27 mouse cellular contexts compared by ENCODE assay signal in genomic region chr19:42293216-42293615, GRCm38 (mm10). TPM values are rescaled to one million over a fixed set of nuclear protein-coding genes. Genes with fewer than 3 reads are reported as not detected.
DNase-seq lines count a peak whose midpoint lies in the region; ATAC-seq and TF ChIP-seq lines count a peak whose summit lies in the region.
"Had no signal": no experiment of that assay in that cellular context is flagged by ENCODE, and none has a peak within 500 bp of the region (broad histone marks: within the 10 kb centered on the region; RNA-seq: fewer than 3 reads in every experiment).

No protein-coding gene starts in this region.

- WGBS in forebrain, embryonic 10.5 days = 77% methylated on average over 6 of the region's 6 CpGs
- 84% methylated on average over 6 of the region's 6 CpGs for WGBS in forebrain, embryonic 11.5 days
- WGBS in hindbrain, embryonic 14.5 days = 64% methylated on average over 6 of the region's 6 CpGs
- WGBS in hindbrain, postnatal 0 days = 45% methylated on average over 6 of the region's 6 CpGs
- WGBS in midbrain, embryonic 12.5 days = 71% methylated on average over 6 of the region's 6 CpGs
- 66% methylated on average over 6 of the region's 6 CpGs for WGBS in midbrain, embryonic 13.5 days

- H3K4me3 ChIP-seq in forebrain, embryonic 10.5 days = no peak overlapping the region
- no peak overlapping the region for H3K4me3 ChIP-seq in forebrain, embryonic 11.5 days (ENCODE audit: low read depth, low read length)
- no peak overlapping the region for H3K4me3 ChIP-seq in hindbrain, embryonic 14.5 days (replicated peaks; ENCODE audit: low read length)
- no peak overlapping the region for H3K4me3 ChIP-seq in hindbrain, postnatal 0 days (ENCODE audit: low read length)
- no peak overlapping the region for H3K4me3 ChIP-seq in midbrain, embryonic 12.5 days
- no peak overlapping the region for H3K4me3 ChIP-seq in midbrain, embryonic 13.5 days (replicated peaks)
- H3K4me3 ChIP-seq: heart, adult 2 months; hindbrain, embryonic 13.5 days; kidney, embryonic 15.5 days; limb, embryonic 10.5 days; limb, embryonic 15.5 days; liver, embryonic 13.5 days; megakaryocyte, embryonic 14.5 days had no signal

- ATAC-seq in forebrain, embryonic 11.5 days (replicated peaks; ENCODE audit: low FRiP score) = no peak
- ATAC-seq in hindbrain, embryonic 14.5 days (ENCODE audit: low FRiP score) = no peak
- no peak for ATAC-seq in hindbrain, postnatal 0 days
- ATAC-seq in midbrain, embryonic 12.5 days (ENCODE audit: low FRiP score, low read depth) = no peak
- ATAC-seq in midbrain, embryonic 13.5 days = no peak
- ATAC-seq: activated CD4-positive, CD25-positive, alpha-beta regulatory T cell, adult 4 months; lung, postnatal 0 days had no signal

- peaks cover 22% of the 10 kb centered on the region for H3K27me3 ChIP-seq in forebrain, embryonic 10.5 days (ENCODE audit: poor library complexity, severe bottlenecking)
- no peaks in the 10 kb centered on the region for H3K27me3 ChIP-seq in forebrain, embryonic 11.5 days (ENCODE audit: control insufficient read depth, insufficient read depth, low read length)
- H3K27me3 ChIP-seq in hindbrain, embryonic 14.5 days (ENCODE audit: control insufficient read depth, insufficient read depth, low read length) = no peaks in the 10 kb centered on the region
- no peaks in the 10 kb centered on the region for H3K27me3 ChIP-seq in hindbrain, postnatal 0 days (ENCODE audit: insufficient read depth, low read length)
- no peaks in the 10 kb centered on the region; the same call in none of the 2 replicates for H3K27me3 ChIP-seq in midbrain, embryonic 12.5 days
- no peaks in the 10 kb centered on the region for H3K27me3 ChIP-seq in midbrain, embryonic 13.5 days
- H3K27me3 ChIP-seq: kidney, embryonic 15.5 days; limb, embryonic 15.5 days; liver, embryonic 13.5 days had no signal

- no peaks in the 10 kb centered on the region for H3K9me3 ChIP-seq in forebrain, embryonic 10.5 days
- H3K9me3 ChIP-seq in forebrain, embryonic 11.5 days (ENCODE audit: control insufficient read depth, low read length) = no peaks in the 10 kb centered on the region
- no peaks in the 10 kb centered on the region for H3K9me3 ChIP-seq in hindbrain, embryonic 14.5 days (ENCODE audit: control insufficient read depth, low read length)
- no peaks in the 10 kb centered on the region for H3K9me3 ChIP-seq in hindbrain, postnatal 0 days (ENCODE audit: low read length)
- no peaks in the 10 kb centered on the region for H3K9me3 ChIP-seq in midbrain, embryonic 12.5 days
- no peaks in the 10 kb centered on the region for H3K9me3 ChIP-seq in midbrain, embryonic 13.5 days
- H3K9me3 ChIP-seq: hindbrain, embryonic 13.5 days; kidney, embryonic 15.5 days; limb, embryonic 10.5 days; limb, embryonic 15.5 days; liver, embryonic 13.5 days; megakaryocyte, embryonic 14.5 days had no signal

- H3K27ac ChIP-seq in forebrain, embryonic 10.5 days = peak overlapping the region; percentile 56
- H3K27ac ChIP-seq in forebrain, embryonic 11.5 days (ENCODE audit: low read depth, low read length) = no peak overlapping the region
- peak overlapping the region; percentile 49; the same call in 1 of the 2 replicates for H3K27ac ChIP-seq in hindbrain, embryonic 14.5 days
- H3K27ac ChIP-seq in hindbrain, postnatal 0 days = no peak overlapping the region
- H3K27ac ChIP-seq in midbrain, embryonic 12.5 days (replicated peaks) = 0 out of 2 replicates have a peak overlapping the region, but pooled peaks have one; percentile 2
- no peak overlapping the region for H3K27ac ChIP-seq in midbrain, embryonic 13.5 days
- H3K27ac ChIP-seq: heart, adult 2 months; hindbrain, embryonic 13.5 days; kidney, embryonic 15.5 days; limb, embryonic 10.5 days; limb, embryonic 15.5 days; liver, embryonic 13.5 days had no signal

- no peak for DNase-seq in forebrain, embryonic 10.5 days (ENCODE audit: extremely low spot score, low spot score)
- DNase-seq in forebrain, embryonic 11.5 days (ENCODE audit: low spot score) = no peak
- no peak for DNase-seq in hindbrain, embryonic 14.5 days (ENCODE audit: low spot score)
- no peak for DNase-seq in hindbrain, postnatal 0 days (ENCODE audit: low spot score)
- DNase-seq in brain, adult 2 months (ENCODE audit: low read depth, low spot score) = peak; percentile 76
- no peak for DNase-seq in urinary bladder, postnatal 4 days (ENCODE audit: low spot score in 2 of 2)
- DNase-seq: adrenal gland, adult 2 months; adrenal gland, postnatal 36 days; cerebellum, adult 8-10 months; cerebellum, postnatal 25 days; heart, adult 2 months; heart, postnatal 14 days; kidney, adult 18-20 months; kidney, postnatal 25 days; liver, embryonic 13.5 days; lung, adult 18-20 months; lung, postnatal 4 days; thymus, postnatal 4 days had no signal

- H3K4me1 ChIP-seq in forebrain, embryonic 10.5 days = peaks cover 34% of the 10 kb centered on the region
- H3K4me1 ChIP-seq in forebrain, embryonic 11.5 days (replicated peaks; ENCODE audit: control insufficient read depth, insufficient read depth, low read length) = peaks cover 8% of the 10 kb centered on the region; the same call in 1 of the 2 replicates
- H3K4me1 ChIP-seq in hindbrain, embryonic 14.5 days (replicated peaks; ENCODE audit: control insufficient read depth, insufficient read depth, low read length) = 0 out of 2 replicates have a peak, but pooled peaks cover 3% of the 10 kb centered on the region
- no peaks in the 10 kb centered on the region for H3K4me1 ChIP-seq in hindbrain, postnatal 0 days (ENCODE audit: insufficient read depth, low read length)
- H3K4me1 ChIP-seq in midbrain, embryonic 12.5 days = peaks cover 31% of the 10 kb centered on the region
- peaks cover 37% of the 10 kb centered on the region for H3K4me1 ChIP-seq in midbrain, embryonic 13.5 days (replicated peaks)
- H3K4me1 ChIP-seq: liver, embryonic 13.5 days; megakaryocyte, embryonic 14.5 days had no signal

- no peak overlapping the region for H3K9ac ChIP-seq in forebrain, embryonic 11.5 days (ENCODE audit: low read length)
- H3K9ac ChIP-seq in hindbrain, embryonic 14.5 days = no peak overlapping the region
- H3K9ac ChIP-seq in hindbrain, postnatal 0 days (replicated peaks; ENCODE audit: low read length) = no peak overlapping the region
- no peak overlapping the region for H3K9ac ChIP-seq in midbrain, embryonic 12.5 days (replicated peaks)
- H3K9ac ChIP-seq in midbrain, embryonic 13.5 days (replicated peaks) = no peak overlapping the region
- H3K9ac ChIP-seq: hindbrain, embryonic 13.5 days; kidney, embryonic 15.5 days; limb, embryonic 15.5 days; liver, embryonic 13.5 days had no signal

- no peaks in the 10 kb centered on the region for H3K36me3 ChIP-seq in forebrain, embryonic 10.5 days (replicated peaks)
- H3K36me3 ChIP-seq in forebrain, embryonic 11.5 days (ENCODE audit: control insufficient read depth, insufficient read depth, low read length) = no peaks in the 10 kb centered on the region
- no peaks in the 10 kb centered on the region for H3K36me3 ChIP-seq in hindbrain, embryonic 14.5 days (replicated peaks; ENCODE audit: control insufficient read depth, insufficient read depth)
- H3K36me3 ChIP-seq in hindbrain, postnatal 0 days (ENCODE audit: insufficient read depth, low read length) = no peaks in the 10 kb centered on the region
- H3K36me3 ChIP-seq in midbrain, embryonic 12.5 days = no peaks in the 10 kb centered on the region
- no peaks in the 10 kb centered on the region for H3K36me3 ChIP-seq in midbrain, embryonic 13.5 days
- H3K36me3 ChIP-seq: hindbrain, embryonic 13.5 days; kidney, embryonic 15.5 days; limb, embryonic 10.5 days; limb, embryonic 15.5 days; liver, embryonic 13.5 days had no signal

- no peak overlapping the region for H3K4me2 ChIP-seq in forebrain, embryonic 11.5 days (ENCODE audit: low read depth, low read length, severe bottlenecking)
- no peak overlapping the region for H3K4me2 ChIP-seq in hindbrain, embryonic 14.5 days (replicated peaks)
- no peak overlapping the region for H3K4me2 ChIP-seq in hindbrain, postnatal 0 days (ENCODE audit: low read depth, low read length)
- H3K4me2 ChIP-seq in midbrain, embryonic 12.5 days (replicated peaks) = no peak overlapping the region
- H3K4me2 ChIP-seq in midbrain, embryonic 13.5 days (replicated peaks) = no peak overlapping the region
- H3K4me2 ChIP-seq: hindbrain, embryonic 13.5 days; kidney, embryonic 15.5 days; limb, embryonic 15.5 days; liver, embryonic 13.5 days had no signal

- no peak for TF ChIP-seq CTCF in hindbrain, postnatal 0 days (IDR thresholded peaks at IDR 0.05; ENCODE audit: low read depth)

RNA-seq across cellular contexts. Expression of gene Golga7b, which starts 45.8 kb away (rescaled TPM):
- 0.59 and 1.0 TPM in 2 replicates for polyA plus RNA-seq in forebrain, embryonic 10.5 days (2016; fragmentation: Nextera tagmentation; extraction: Ambion mirVana)
- polyA plus RNA-seq in forebrain, embryonic 11.5 days (2014; fragmentation: Nextera tagmentation; extraction: Ambion mirVana) = 2.4 and 3.7 TPM in 2 replicates
- 44.1 and 46.8 TPM in 2 replicates for polyA plus RNA-seq in hindbrain, embryonic 14.5 days (2014; fragmentation: Nextera tagmentation; extraction: Ambion mirVana)
- total RNA-seq in hindbrain, postnatal 0 days (2014; rRNA removed) = 80.0 and 84.8 TPM in 2 replicates
- 58.7 and 62.4 TPM in 2 replicates for polyA plus RNA-seq in hindbrain, postnatal 0 days (2015; fragmentation: Nextera tagmentation; extraction: Ambion mirVana)
- polyA plus RNA-seq in midbrain, embryonic 12.5 days (2016; fragmentation: Nextera tagmentation; extraction: Ambion mirVana) = 7.7 and 8.8 TPM in 2 replicates
- 26.3 and 27.5 TPM in 2 replicates for polyA plus RNA-seq in midbrain, embryonic 13.5 days (2015; fragmentation: Nextera tagmentation; extraction: Ambion mirVana)
- polyA plus RNA-seq: activated CD4-positive, CD25-positive, alpha-beta regulatory T cell, adult 4 months; limb, embryonic 10.5 days; lung, postnatal 0 days had no signal

Comparison
In these comparisons a context has a peak if more than half of its experiments do, and no peak if none do; other contexts are left out.
1. H3K27ac ChIP-seq: peak in forebrain, embryonic 10.5 days (single experiment), hindbrain, embryonic 14.5 days (single experiment) and midbrain, embryonic 12.5 days (single experiment); none in forebrain, embryonic 11.5 days (single experiment), hindbrain, postnatal 0 days (single experiment) and midbrain, embryonic 13.5 days (single experiment).